Mouse (Mus musculus): Measurements from ENCODE around the gene Olfr1277. TPM values are rescaled to one million over a fixed set of nuclear protein-coding genes. Genes with fewer than 3 reads are reported as not detected.

Gene Olfr1277
- polyA plus RNA-seq, 1 experiment from 2014 or later: not detected

Other genes with a start within 250 kb of the Olfr1277 start
- not detected in 2 replicates for gene Gm13941, start 168.1 kb downstream of the Olfr1277 start, polyA plus RNA-seq (2015; fragmentation: Nextera tagmentation; extraction: Ambion mirVana)
- gene Gm15130, start 121.2 kb downstream of the Olfr1277 start, polyA plus RNA-seq (2015; fragmentation: Nextera tagmentation; extraction: Ambion mirVana): not detected in 2 replicates
- not detected in 2 replicates for gene 4930430A15Rik, start 44.5 kb downstream of the Olfr1277 start, polyA plus RNA-seq (2015; fragmentation: Nextera tagmentation; extraction: Ambion mirVana)
- not detected in 2 replicates for gene Olfr1275, start 38.8 kb downstream of the Olfr1277 start, polyA plus RNA-seq (2015; fragmentation: Nextera tagmentation; extraction: Ambion mirVana)
- gene Olfr1276, start 19.6 kb downstream of the Olfr1277 start, polyA plus RNA-seq (2015; fragmentation: Nextera tagmentation; extraction: Ambion mirVana): not detected in 2 replicates
- gene Olfr1278, start 16.0 kb upstream of the Olfr1277 start, polyA plus RNA-seq (2015; fragmentation: Nextera tagmentation; extraction: Ambion mirVana): not detected in 2 replicates
- not detected in 2 replicates for gene Olfr1279, start 26.5 kb upstream of the Olfr1277 start, polyA plus RNA-seq (2015; fragmentation: Nextera tagmentation; extraction: Ambion mirVana)
- gene Olfr1280, start 39.9 kb upstream of the Olfr1277 start, polyA plus RNA-seq (2015; fragmentation: Nextera tagmentation; extraction: Ambion mirVana): not detected in 2 replicates
- gene Olfr1281, start 52.4 kb upstream of the Olfr1277 start, polyA plus RNA-seq (2015; fragmentation: Nextera tagmentation; extraction: Ambion mirVana): not detected in 2 replicates
- not detected in 2 replicates for gene Olfr1282, start 62.0 kb upstream of the Olfr1277 start, polyA plus RNA-seq (2015; fragmentation: Nextera tagmentation; extraction: Ambion mirVana)
- gene Olfr1283, start 92.7 kb upstream of the Olfr1277 start, polyA plus RNA-seq (2015; fragmentation: Nextera tagmentation; extraction: Ambion mirVana): not detected in 2 replicates
- gene Olfr1284, start 101.4 kb upstream of the Olfr1277 start, polyA plus RNA-seq (2015; fragmentation: Nextera tagmentation; extraction: Ambion mirVana): not detected in 2 replicates
- not detected in 2 replicates for gene Olfr1286, start 149.0 kb upstream of the Olfr1277 start, polyA plus RNA-seq (2015; fragmentation: Nextera tagmentation; extraction: Ambion mirVana)
- gene Olfr1287, start 175.0 kb upstream of the Olfr1277 start, polyA plus RNA-seq (2015; fragmentation: Nextera tagmentation; extraction: Ambion mirVana): not detected in 2 replicates
- not detected in 2 replicates for gene Olfr1288, start 200.0 kb upstream of the Olfr1277 start, polyA plus RNA-seq (2015; fragmentation: Nextera tagmentation; extraction: Ambion mirVana)
- not detected in 2 replicates for gene Olfr1289, start 206.7 kb upstream of the Olfr1277 start, polyA plus RNA-seq (2015; fragmentation: Nextera tagmentation; extraction: Ambion mirVana)
- not detected in 2 replicates for gene Olfr1290, start 219.7 kb upstream of the Olfr1277 start, polyA plus RNA-seq (2015; fragmentation: Nextera tagmentation; extraction: Ambion mirVana)
- gene Olfr1291-ps1, start 223.1 kb upstream of the Olfr1277 start, polyA plus RNA-seq (2015; fragmentation: Nextera tagmentation; extraction: Ambion mirVana): not detected in 2 replicates